Mouse (Mus musculus) spleen, adult 2 months (tissue): ENCODE results near the gene Hoga1.

Experiments
- CTCF ChIP-seq: fragments of 200-500 bp; IDR thresholded peaks from 2 replicates; pipeline ENCODE4 v1.5.1; 2011; ENCODE audit warnings: mild to moderate bottlenecking, inconsistent platforms; ENCODE audit not compliant: insufficient read depth, insufficient read length, insufficient replicate concordance; ENCODE audit errors: extremely low read depth
- POLR2A ChIP-seq: fragments of 200-500 bp; IDR thresholded peaks from 2 replicates; pipeline ENCODE4 v1.6.1; 2011; ENCODE audit warnings: low read depth, low read length, inconsistent platforms

DNA sequence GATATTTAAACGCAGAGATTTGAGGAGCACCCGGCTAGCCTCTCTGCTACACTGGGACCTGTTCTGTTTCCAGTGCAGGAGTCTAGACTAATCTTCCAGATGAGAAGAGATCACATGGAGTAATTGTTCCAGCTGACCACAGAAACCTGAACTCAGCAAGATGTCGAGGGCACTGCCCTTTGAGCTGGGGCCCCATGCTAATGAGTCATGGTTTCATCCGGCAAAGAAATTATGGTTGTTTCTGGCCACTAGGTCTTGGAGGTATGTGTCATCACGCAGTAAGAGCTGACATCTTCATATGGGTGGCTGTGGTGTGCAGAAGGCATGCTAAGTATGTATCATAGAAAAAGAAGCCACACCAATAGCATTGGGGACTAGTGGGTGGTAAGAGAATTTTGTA lies 34.5 kb downstream of the Hoga1 start:
- TF ChIP-seq CTCF, result no peak
- TF ChIP-seq POLR2A, result no peak
